Mouse (Mus musculus) megakaryocyte, embryonic 14.5 days (primary cell): ENCODE data around the gene Jmjd7.

Experiments used
- FLI1 ChIP-seq: IDR thresholded peaks from 2 replicates; pipeline ENCODE4 v1.6.1; 2012; ENCODE audit warnings: low read length, inconsistent platforms, mixed read lengths
- GATA1 ChIP-seq: IDR thresholded peaks from 3 replicates; pipeline ENCODE4 v1.6.1; 2012; ENCODE audit warnings: mixed read lengths, low read length, inconsistent platforms, borderline replicate concordance

DNA sequence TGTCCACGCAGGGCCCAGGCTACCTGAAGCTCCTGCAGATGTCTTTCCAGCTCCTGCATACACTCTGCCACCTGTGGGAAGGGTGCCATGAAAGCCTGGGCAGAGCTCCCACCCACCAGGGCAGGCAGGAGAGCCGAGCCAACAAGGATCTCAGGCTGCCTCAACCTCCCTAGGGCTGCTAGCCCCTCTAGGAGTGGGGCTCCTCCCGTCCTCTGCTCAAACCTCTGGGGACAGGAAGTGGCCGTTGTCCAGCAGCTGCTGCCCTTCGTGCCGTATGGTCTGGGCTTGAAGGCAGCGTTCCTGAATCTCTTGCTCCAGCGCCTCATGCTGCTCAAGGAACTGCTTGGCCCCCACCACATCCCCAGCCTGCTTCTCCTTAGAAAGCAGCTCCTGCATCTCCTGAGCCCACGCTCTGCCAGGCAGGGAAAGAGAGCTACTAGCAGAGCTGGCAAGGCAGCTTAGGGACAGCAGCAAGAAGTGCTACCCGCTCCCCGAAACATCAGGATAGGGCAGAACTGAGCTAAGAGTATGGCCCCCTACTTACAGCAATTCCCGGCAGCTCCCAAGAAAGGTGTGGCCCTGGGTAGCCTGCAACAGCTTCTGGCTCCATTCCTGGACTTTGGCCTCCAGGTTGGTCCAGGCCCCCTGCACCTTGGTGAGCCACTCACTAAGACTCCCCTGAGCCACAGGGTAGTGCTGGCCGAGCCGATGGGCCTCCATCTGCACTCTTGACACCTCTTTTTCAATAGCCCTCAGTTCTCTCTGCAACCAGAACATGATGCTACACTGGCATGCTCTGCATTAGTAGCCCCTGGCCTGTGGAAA is 19.4 kb downstream of the Jmjd7 start:
- TF ChIP-seq GATA1: no peak
- no peak for TF ChIP-seq FLI1
